Mouse (Mus musculus) cerebellum, adult 2 months (tissue): ENCODE measurements around the gene Rnf26.

Source experiments
- CTCF ChIP-seq: fragments of 200-500 bp; IDR thresholded peaks from 2 replicates; pipeline ENCODE4 v1.5.1; 2011; ENCODE audit warnings: low read depth, mild to moderate bottlenecking, control low read depth, low read length, moderate library complexity, borderline replicate concordance; ENCODE audit not compliant: insufficient read depth
- POLR2A ChIP-seq: fragments of 200-500 bp; IDR thresholded peaks from 2 replicates; pipeline ENCODE4 v1.6.1; 2011; ENCODE audit warnings: low read length, control low read depth, borderline replicate concordance; ENCODE audit not compliant: insufficient read depth

GRCm38 (mm10) chr9:44137846-44138245 is 24.5 kb upstream of the Rnf26 start:
- TF ChIP-seq CTCF (no peak), POLR2A (no peak)
